Mouse (Mus musculus): ENCODE data around the gene Tinf2.

- TF ChIP-seq CTCF (IDR thresholded peaks at IDR 0.05; ENCODE audit: low read depth, low read length) (no peak), POLR2A (IDR thresholded peaks at IDR 0.05; ENCODE audit: extremely low read depth, insufficient read depth, low read length) (no peak)
Observed at GRCm38 (mm10) chr14:55722438-55722945, 40.9 kb upstream of the Tinf2 start.
